Comparison of ENCODE assay signal across 8 mouse cellular contexts in genomic region chr11:98930773-98931512, GRCm38 (mm10). TPM values are rescaled to one million over a fixed set of nuclear protein-coding genes. Genes with fewer than 3 reads are reported as not detected.
DNase-seq lines count a peak whose midpoint lies in the region; ATAC-seq and TF ChIP-seq lines count a peak whose summit lies in the region.

No protein-coding gene starts in this region.

- H3K9ac ChIP-seq in heart, postnatal 0 days (replicated peaks; ENCODE audit: low read depth, low read length), result peak overlapping the region; percentile 41
- H3K9ac ChIP-seq in liver, embryonic 16.5 days (ENCODE audit: low read depth, low read length), result no peak overlapping the region

- no peak overlapping the region for H3K4me3 ChIP-seq in kidney, adult 2 months (ENCODE audit: insufficient read depth, low read depth, low read length)
- H3K4me3 ChIP-seq in heart, postnatal 0 days (ENCODE audit: low read depth, low read length), result 0 out of 2 replicates have a peak overlapping the region, but pooled peaks have one; percentile 0
- H3K4me3 ChIP-seq in liver, embryonic 16.5 days (ENCODE audit: low read depth, low read length), result no peak overlapping the region
- no peak overlapping the region for H3K4me3 ChIP-seq in thymus, adult 2 months (ENCODE audit: control insufficient read depth, insufficient read depth, low read length)

- peak; percentile 68 for ATAC-seq in heart, postnatal 0 days (ENCODE audit: insufficient read depth, low read depth)
- no peak for ATAC-seq in liver, embryonic 16.5 days (ENCODE audit: low read depth)
- no peak for ATAC-seq in megakaryocyte progenitor cell, adult 5-6 weeks (replicated peaks; ENCODE audit: poor library complexity)

- 42% methylated on average over 10 of the region's 10 CpGs for WGBS in kidney, adult 2 months
- 2% methylated on average over 10 of the region's 10 CpGs for WGBS in heart, postnatal 0 days
- 17% methylated on average over 10 of the region's 10 CpGs for WGBS in liver, embryonic 16.5 days (ENCODE audit: insufficient replicate concordance)
- WGBS in thymus, adult 2 months, result 33% methylated on average over 10 of the region's 10 CpGs

- H3K4me1 ChIP-seq in kidney, adult 2 months (ENCODE audit: control insufficient read depth, insufficient read depth, low read length), result peaks cover 31% of the 10 kb centered on the region
- peaks cover 85% of the 10 kb centered on the region for H3K4me1 ChIP-seq in heart, postnatal 0 days (ENCODE audit: control insufficient read depth, insufficient read depth)
- H3K4me1 ChIP-seq in liver, embryonic 16.5 days (ENCODE audit: control insufficient read depth, low read depth, low read length), result peaks cover 5% of the 10 kb centered on the region
- peaks cover 47% of the 10 kb centered on the region for H3K4me1 ChIP-seq in thymus, adult 2 months (replicated peaks; ENCODE audit: control insufficient read depth, insufficient read depth, low read length)

- no peak overlapping the region for H3K27ac ChIP-seq in kidney, adult 2 months (ENCODE audit: insufficient read depth, low read depth, low read length)
- H3K27ac ChIP-seq in heart, postnatal 0 days (ENCODE audit: low read depth), result peak overlapping the region; percentile 95
- 0 out of 2 replicates have a peak overlapping the region, but pooled peaks have one; percentile 2 for H3K27ac ChIP-seq in liver, embryonic 16.5 days (ENCODE audit: low read length)
- no peak overlapping the region for H3K27ac ChIP-seq in thymus, adult 2 months (ENCODE audit: control insufficient read depth, insufficient read depth, low read length)

- peak; percentile 8 for DNase-seq in kidney, adult 18-20 months
- DNase-seq in kidney, adult 2 months, result no peak
- peak; percentile 70 for DNase-seq in cerebellum, adult 9-10 months
- peak; percentile 75 for DNase-seq in heart, postnatal 0 days (ENCODE audit: low spot score)
- no peak for DNase-seq in testis, postnatal 10 days (ENCODE audit: low spot score)
- DNase-seq in thymus, adult 2 months, result no peak

- H3K9me3 ChIP-seq in heart, postnatal 0 days (replicated peaks; ENCODE audit: control insufficient read depth, low read length), result no peaks in the 10 kb centered on the region
- H3K9me3 ChIP-seq in liver, embryonic 16.5 days (replicated peaks; ENCODE audit: control insufficient read depth, low read length), result no peaks in the 10 kb centered on the region

- TF ChIP-seq EP300 in heart, postnatal 0 days (IDR thresholded peaks at IDR 0.05; ENCODE audit: low read depth), result peak; percentile 83; the same call in 1 of the 2 replicates

- TF ChIP-seq CTCF in kidney, adult 2 months (conservative IDR thresholded peaks at IDR 0.05; ENCODE audit: insufficient read depth, insufficient read length, low read depth, low read length), result no peak
- no peak for TF ChIP-seq CTCF in heart, postnatal 0 days (IDR thresholded peaks at IDR 0.05; ENCODE audit: low read depth)
- TF ChIP-seq CTCF in thymus, adult 2 months (IDR thresholded peaks at IDR 0.05; ENCODE audit: borderline replicate concordance, control insufficient read depth, extremely low read depth, insufficient read depth, low read length, poor library complexity), result no peak

- no peaks in the 10 kb centered on the region for H3K36me3 ChIP-seq in kidney, adult 2 months (ENCODE audit: control insufficient read depth, insufficient read depth, low read length)
- H3K36me3 ChIP-seq in heart, postnatal 0 days (replicated peaks; ENCODE audit: control insufficient read depth, insufficient read depth, low read length), result no peaks in the 10 kb centered on the region
- H3K36me3 ChIP-seq in liver, embryonic 16.5 days (ENCODE audit: control insufficient read depth, insufficient read depth), result no peaks in the 10 kb centered on the region
- H3K36me3 ChIP-seq in thymus, adult 2 months (ENCODE audit: control insufficient read depth, insufficient read depth, low read length), result no peaks in the 10 kb centered on the region

- no peak for TF ChIP-seq POLR2A in kidney, adult 2 months (IDR thresholded peaks at IDR 0.05; ENCODE audit: low read depth, low read length)
- no peak for TF ChIP-seq POLR2A in thymus, adult 2 months (IDR thresholded peaks at IDR 0.05; ENCODE audit: control insufficient read depth, extremely low read depth, insufficient read depth, low read length, poor library complexity)

- no peaks in the 10 kb centered on the region for H3K27me3 ChIP-seq in kidney, adult 2 months (replicated peaks; ENCODE audit: control insufficient read depth, insufficient read depth, low read length)
- no peaks in the 10 kb centered on the region for H3K27me3 ChIP-seq in heart, postnatal 0 days (ENCODE audit: control insufficient read depth, insufficient read depth, low read length)
- H3K27me3 ChIP-seq in liver, embryonic 16.5 days (ENCODE audit: control insufficient read depth, insufficient read depth, low read depth, low read length), result peaks cover 27% of the 10 kb centered on the region
- no peaks in the 10 kb centered on the region for H3K27me3 ChIP-seq in thymus, adult 2 months (ENCODE audit: control insufficient read depth, insufficient read depth, low read length)

- peak overlapping the region; percentile 32; the same call in 1 of the 2 replicates for H3K4me2 ChIP-seq in heart, postnatal 0 days (ENCODE audit: low read depth, low read length)
- H3K4me2 ChIP-seq in liver, embryonic 16.5 days (ENCODE audit: low read depth, low read length), result no peak overlapping the region

RNA-seq across cellular contexts. Expression of gene Rara, which starts 3.3 kb away (rescaled TPM):
- polyA plus RNA-seq in kidney, adult 2 months (2012; rRNA removed), result 18.0 and 19.6 TPM in 2 replicates
- 24.0 and 36.2 TPM in 2 replicates for total RNA-seq in heart, postnatal 0 days (2014; rRNA removed; ENCODE audit: low replicate concordance)
- 14.7 and 15.8 TPM in 2 replicates for polyA plus RNA-seq in heart, postnatal 0 days (2015; fragmentation: Nextera tagmentation; extraction: Ambion mirVana)
- 4.2 and 5.4 TPM in 2 replicates for polyA plus RNA-seq in liver, embryonic 16.5 days (2015; fragmentation: Nextera tagmentation; extraction: Ambion mirVana)
- total RNA-seq in megakaryocyte progenitor cell, adult 5-6 weeks (2015), result 4.4 and 5.9 TPM in 2 replicates
- total RNA-seq in megakaryocyte progenitor cell, adult 5-6 weeks (2017), result 1.6 and 2.2 TPM in 2 replicates
- 63.5 and 74.1 TPM in 2 replicates for polyA plus RNA-seq in thymus, adult 2 months (2012; rRNA removed)

RNA-seq across cellular contexts. Expression of gene Cdc6, which starts 23.3 kb away (rescaled TPM):
- 0.11 and 0.14 TPM in 2 replicates for polyA plus RNA-seq in kidney, adult 2 months (2012; rRNA removed)
- total RNA-seq in heart, postnatal 0 days (2014; rRNA removed; ENCODE audit: low replicate concordance), result 1.4 and 2.2 TPM in 2 replicates
- 4.2 and 4.5 TPM in 2 replicates for polyA plus RNA-seq in heart, postnatal 0 days (2015; fragmentation: Nextera tagmentation; extraction: Ambion mirVana)
- 52.7 and 57.3 TPM in 2 replicates for polyA plus RNA-seq in liver, embryonic 16.5 days (2015; fragmentation: Nextera tagmentation; extraction: Ambion mirVana)
- 42.6 and 56.1 TPM in 2 replicates for total RNA-seq in megakaryocyte progenitor cell, adult 5-6 weeks (2015)
- 40.7 and 44.1 TPM in 2 replicates for total RNA-seq in megakaryocyte progenitor cell, adult 5-6 weeks (2017)
- polyA plus RNA-seq in thymus, adult 2 months (2012; rRNA removed), result 8.4 and 12.2 TPM in 2 replicates

RNA-seq across cellular contexts. Expression of gene Gjd3, which starts 51.9 kb away (rescaled TPM):
- 0.34 and 0.57 TPM in 2 replicates for polyA plus RNA-seq in kidney, adult 2 months (2012; rRNA removed)
- total RNA-seq in heart, postnatal 0 days (2014; rRNA removed; ENCODE audit: low replicate concordance), result 4.2 and 14.7 TPM in 2 replicates
- 5.8 and 6.3 TPM in 2 replicates for polyA plus RNA-seq in heart, postnatal 0 days (2015; fragmentation: Nextera tagmentation; extraction: Ambion mirVana)
- polyA plus RNA-seq in liver, embryonic 16.5 days (2015; fragmentation: Nextera tagmentation; extraction: Ambion mirVana), result 0.15 TPM in 1 of 2 replicates, not detected in the other
- total RNA-seq in megakaryocyte progenitor cell, adult 5-6 weeks (2015), result not detected in 2 replicates
- total RNA-seq in megakaryocyte progenitor cell, adult 5-6 weeks (2017), result not detected in 2 replicates
- polyA plus RNA-seq in thymus, adult 2 months (2012; rRNA removed), result 1.3 and 1.9 TPM in 2 replicates

Comparison
In these comparisons a context has a peak if more than half of its experiments do, and no peak if none do; other contexts are left out.
1. DNase-seq: peak in kidney, adult 18-20 months (single experiment), cerebellum, adult 9-10 months (single experiment) and heart, postnatal 0 days (single experiment); none in kidney, adult 2 months (single experiment), testis, postnatal 10 days (single experiment) and thymus, adult 2 months (single experiment).
2. H3K27ac ChIP-seq: peak in heart, postnatal 0 days (single experiment) and liver, embryonic 16.5 days (single experiment); none in kidney, adult 2 months (single experiment) and thymus, adult 2 months (single experiment).